Mouse (Mus musculus): Measurements from ENCODE around the gene Kcnh2.
A peak's percentile ranks its signal among the peaks of the same experiment; 100 is the strongest.

Kcnh2 gene

GRCm38 (mm10) chr5:24379501-24379900 lies 28.1 kb upstream of the Kcnh2 start:
- no peak for DNase-seq (ENCODE audit: low read depth in 2 of 2, low spot score in 2 of 2)

- no peak for DNase-seq (ENCODE audit: low read depth in 2 of 2, low spot score in 2 of 2)
Measured at GRCm38 (mm10) chr5:24378700-24379099, 27.3 kb upstream of the Kcnh2 start.

GRCm38 (mm10) chr5:24374666-24375328 lies 23.4 kb upstream of the Kcnh2 start:
- DNase-seq (ENCODE audit: low read depth in 2 of 2, low spot score in 2 of 2): no peak

GRCm38 (mm10) chr5:24374216-24374615 lies 22.8 kb upstream of the Kcnh2 start:
- no peak for DNase-seq (ENCODE audit: low read depth in 2 of 2, low spot score in 2 of 2)

- DNase-seq (ENCODE audit: low read depth in 2 of 2, low spot score in 2 of 2): no peak
Measured at GRCm38 (mm10) chr5:24373807-24374206, 22.4 kb upstream of the Kcnh2 start.

- no peak for DNase-seq (ENCODE audit: low read depth in 2 of 2, low spot score in 2 of 2)
Measured at GRCm38 (mm10) chr5:24369767-24370166, 18.4 kb upstream of the Kcnh2 start.

GRCm38 (mm10) chr5:24366426-24366825 lies 15.0 kb upstream of the Kcnh2 start:
- no peak for DNase-seq (ENCODE audit: low read depth in 2 of 2, low spot score in 2 of 2)

GRCm38 (mm10) chr5:24365528-24365927 lies 14.1 kb upstream of the Kcnh2 start:
- DNase-seq (ENCODE audit: low read depth in 2 of 2, low spot score in 2 of 2): no peak

GRCm38 (mm10) chr5:24364963-24365362 lies 13.6 kb upstream of the Kcnh2 start:
- DNase-seq (ENCODE audit: low read depth in 2 of 2, low spot score in 2 of 2): no peak

- DNase-seq (ENCODE audit: low read depth in 2 of 2, low spot score in 2 of 2): no peak
Measured at GRCm38 (mm10) chr5:24364508-24364907, 13.1 kb upstream of the Kcnh2 start, which contains the start of gene Nos3. Nos3 (plus strand) TSS chr5:24364810.

GRCm38 (mm10) chr5:24364061-24364460 lies 12.7 kb upstream of the Kcnh2 start:
- no peak for DNase-seq (ENCODE audit: low read depth in 2 of 2, low spot score in 2 of 2)

- DNase-seq (ENCODE audit: low read depth in 2 of 2, low spot score in 2 of 2): no peak
Measured at GRCm38 (mm10) chr5:24363467-24363866, 12.1 kb upstream of the Kcnh2 start.

- peak; percentile 73 to 85 for DNase-seq (ENCODE audit: low read depth in 2 of 2, low spot score in 2 of 2)
Measured at GRCm38 (mm10) chr5:24360792-24361454, 9.5 kb upstream of the Kcnh2 start.

- peak; percentile 53 to 70 for DNase-seq (ENCODE audit: low read depth in 2 of 2, low spot score in 2 of 2)
Measured at GRCm38 (mm10) chr5:24357461-24357860, 6.1 kb upstream of the Kcnh2 start.

- no peak for DNase-seq (ENCODE audit: low read depth in 2 of 2, low spot score in 2 of 2)
Measured at GRCm38 (mm10) chr5:24356764-24357163, 5.4 kb upstream of the Kcnh2 start.

GRCm38 (mm10) chr5:24353327-24353726 lies 1.9 kb upstream of the Kcnh2 start:
- DNase-seq (ENCODE audit: low read depth in 2 of 2, low spot score in 2 of 2): no peak

GRCm38 (mm10) chr5:24352251-24352859 lies 951 bp upstream of the Kcnh2 start:
- no peak for DNase-seq (ENCODE audit: low read depth in 2 of 2, low spot score in 2 of 2)

- DNase-seq (ENCODE audit: low read depth in 2 of 2, low spot score in 2 of 2): peak in 1 of 2 experiments; percentile 23
Measured at GRCm38 (mm10) chr5:24351701-24352171, 332 bp upstream of the Kcnh2 start.

- DNase-seq (ENCODE audit: low read depth in 2 of 2, low spot score in 2 of 2): no peak
Measured at GRCm38 (mm10) chr5:24350531-24351250, 713 bp downstream of the Kcnh2 start.

- DNase-seq (ENCODE audit: low read depth in 2 of 2, low spot score in 2 of 2): no peak
Measured at GRCm38 (mm10) chr5:24350073-24350472, 1.3 kb downstream of the Kcnh2 start.

- DNase-seq (ENCODE audit: low read depth in 2 of 2, low spot score in 2 of 2): no peak
Measured at GRCm38 (mm10) chr5:24348546-24348945, 2.9 kb downstream of the Kcnh2 start.

Data from CD8-positive naive resting alpha-beta T cell, adult 2 months (primary cell).